Mouse (Mus musculus) granulocyte monocyte progenitor cell, adult 5-6 weeks (primary cell): ENCODE results near the gene Grhpr. TPM values are rescaled to one million over a fixed set of nuclear protein-coding genes. Genes with fewer than 3 reads are reported as not detected.
"Not testable (repeated sequence)": the region's sequence is repeated elsewhere in the genome, so short reads cannot be mapped to it uniquely, and the experiment has no call there.

ENCODE experiments used
- ATAC-seq: replicated peaks from 2 replicates; pipeline ENCODE4 v1.8.0; 2016; ENCODE audit warnings: mild to moderate bottlenecking, moderate TSS enrichment, inconsistent platforms; ENCODE audit not compliant: poor library complexity, severe bottlenecking
- total RNA-seq, 2 experiments: library from RNA; stranded (forward) in 1 of 2; stranded (reverse) in 1 of 2; fragments of 200-712, 200-1000 nt in 1 of 2; fragments of >200 nt in 1 of 2; fragmentation: Nextera tagmentation in 1 of 2; gene quantifications; 2 replicates each; pipeline ENCODE4 v1.2.3; 2014 to 2017

The Grhpr gene
- total RNA-seq, 2 experiments from 2014 or later: 10.3 to 14.1 TPM

GRCm38 (mm10) chr4:44973450-44973849, 7.7 kb upstream of the Grhpr start:
- peak; percentile 94 for ATAC-seq

- ATAC-seq: peak; percentile 75
Measured at GRCm38 (mm10) chr4:44973871-44974270, 7.3 kb upstream of the Grhpr start.

GRCm38 (mm10) chr4:44974331-44974730, 6.9 kb upstream of the Grhpr start:
- no peak for ATAC-seq

- no peak for ATAC-seq
Measured at GRCm38 (mm10) chr4:44976026-44976615, 5.1 kb upstream of the Grhpr start.

GRCm38 (mm10) chr4:44976921-44977710, 4.1 kb upstream of the Grhpr start:
- ATAC-seq: no peak

GRCm38 (mm10) chr4:44978175-44978574, 3.0 kb upstream of the Grhpr start:
- ATAC-seq: no peak

- ATAC-seq: no peak
Measured at GRCm38 (mm10) chr4:44979794-44980338, 1.3 kb upstream of the Grhpr start.

GRCm38 (mm10) chr4:44981974-44982287, 736 bp downstream of the Grhpr start:
- ATAC-seq: no peak

- ATAC-seq: no peak
Measured at GRCm38 (mm10) chr4:44982440-44983130, 1.4 kb downstream of the Grhpr start.

- ATAC-seq: no peak
Measured at GRCm38 (mm10) chr4:44983131-44983740, 2.0 kb downstream of the Grhpr start.

GRCm38 (mm10) chr4:44990560-44990959, 9.4 kb downstream of the Grhpr start:
- no peak for ATAC-seq

- not testable (repeated sequence) for ATAC-seq
Measured at GRCm38 (mm10) chr4:44992330-44992729, 11.1 kb downstream of the Grhpr start.

GRCm38 (mm10) chr4:44993179-44993578, 12.0 kb downstream of the Grhpr start:
- not testable (repeated sequence) for ATAC-seq

- no peak for ATAC-seq
Measured at GRCm38 (mm10) chr4:44993847-44994246, 12.7 kb downstream of the Grhpr start.

GRCm38 (mm10) chr4:44994776-44995175, 13.6 kb downstream of the Grhpr start:
- ATAC-seq: no peak

- no peak for ATAC-seq
Measured at GRCm38 (mm10) chr4:44998071-44998470, 16.9 kb downstream of the Grhpr start.

- ATAC-seq: no peak
Measured at GRCm38 (mm10) chr4:45000001-45000400, 18.8 kb downstream of the Grhpr start.

GRCm38 (mm10) chr4:45005452-45005851, 24.3 kb downstream of the Grhpr start:
- ATAC-seq: no peak

- ATAC-seq: no peak
Measured at GRCm38 (mm10) chr4:45010806-45011415, 29.7 kb downstream of the Grhpr start.

- no peak; the same call in 1 of the 2 replicates for ATAC-seq
Measured at GRCm38 (mm10) chr4:45011581-45012104, 30.4 kb downstream of the Grhpr start.
